12 mouse cellular contexts compared by ENCODE assay signal in the genomic region with DNA sequence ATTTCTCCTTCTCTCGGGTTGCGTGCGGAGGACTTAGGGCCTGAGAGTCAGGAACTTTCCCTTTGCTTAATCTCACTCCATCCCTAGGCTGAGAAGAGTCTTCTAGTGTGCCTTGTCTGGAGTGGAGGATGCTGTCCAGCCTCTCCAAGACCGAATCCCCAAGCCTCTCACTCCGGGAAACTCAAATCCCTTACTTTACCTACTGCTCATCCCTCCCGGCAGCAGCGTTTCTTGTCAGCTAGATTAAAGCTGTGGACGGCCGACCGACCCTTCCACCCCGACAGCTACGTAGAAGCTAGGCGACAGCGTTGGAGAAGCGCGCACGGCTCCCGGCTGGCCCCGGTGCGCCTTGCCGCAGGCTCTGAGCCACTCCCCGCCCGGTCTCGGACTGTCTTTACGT. TPM values are rescaled to one million over a fixed set of nuclear protein-coding genes. Genes with fewer than 3 reads are reported as not detected.
DNase-seq lines count a peak whose midpoint lies in the region; ATAC-seq lines count a peak whose summit lies in the region.
"Had no signal": no experiment of that assay in that cellular context is flagged by ENCODE, and none has a peak within 500 bp of the region (broad histone marks: within the 10 kb centered on the region; RNA-seq: fewer than 3 reads in every experiment).

No protein-coding gene starts in this region.

- H3K27ac ChIP-seq in heart, embryonic 15.5 days = no peak overlapping the region
- H3K27ac ChIP-seq in hindbrain, embryonic 12.5 days = no peak overlapping the region
- H3K27ac ChIP-seq in midbrain, embryonic 15.5 days = no peak overlapping the region

- H3K4me3 ChIP-seq in heart, embryonic 15.5 days = no peak overlapping the region
- peak overlapping the region; percentile 39 for H3K4me3 ChIP-seq in hindbrain, embryonic 12.5 days
- no peak overlapping the region for H3K4me3 ChIP-seq in midbrain, embryonic 15.5 days

- H3K9ac ChIP-seq in heart, embryonic 15.5 days = no peak overlapping the region
- H3K9ac ChIP-seq in hindbrain, embryonic 12.5 days = no peak overlapping the region
- H3K9ac ChIP-seq in midbrain, embryonic 15.5 days = no peak overlapping the region

- under 1% methylated on average over 25 of the region's 25 CpGs for WGBS in heart, embryonic 15.5 days
- WGBS in hindbrain, embryonic 12.5 days = under 1% methylated on average over 25 of the region's 25 CpGs
- WGBS in midbrain, embryonic 15.5 days = under 1% methylated on average over 25 of the region's 25 CpGs

- peaks cover 17% of the 10 kb centered on the region for H3K4me1 ChIP-seq in heart, embryonic 15.5 days (replicated peaks)
- H3K4me1 ChIP-seq in hindbrain, embryonic 12.5 days = peaks cover 18% of the 10 kb centered on the region
- peaks cover 20% of the 10 kb centered on the region for H3K4me1 ChIP-seq in midbrain, embryonic 15.5 days

- H3K36me3 ChIP-seq in heart, embryonic 15.5 days = no peaks in the 10 kb centered on the region
- no peaks in the 10 kb centered on the region for H3K36me3 ChIP-seq in hindbrain, embryonic 12.5 days
- H3K36me3 ChIP-seq in midbrain, embryonic 15.5 days (replicated peaks) = no peaks in the 10 kb centered on the region

- peak overlapping the region; percentile 60; the same call in 1 of the 2 replicates for H3K4me2 ChIP-seq in heart, embryonic 15.5 days
- H3K4me2 ChIP-seq in hindbrain, embryonic 12.5 days (replicated peaks) = peak overlapping the region; percentile 54
- peak overlapping the region; percentile 41; the same call in 1 of the 2 replicates for H3K4me2 ChIP-seq in midbrain, embryonic 15.5 days

- intact Hi-C loops in heart, postnatal 25 days (cut with DNase I) = loop anchor here (10.0 kb wide), 1 partner anchor 355 kb away; a partner anchor contains a TSS
- intact Hi-C loops in left cerebral cortex, postnatal 4 days (cut with DNase I) = loop anchor here (10.0 kb wide), 2 partner anchors 325 to 365 kb away; no protein-coding TSS in a partner anchor
- intact Hi-C loops in gastrocnemius, postnatal 14 days (cut with DNase I; ENCODE audit: low total_unique reads) = loop anchor here (2.0 to 10.0 kb wide), 2 partner anchors 49 to 195 kb away; no protein-coding TSS in a partner anchor
- intact Hi-C loops in heart, postnatal 10 days (cut with DNase I) = no loop called here

- H3K27me3 ChIP-seq in heart, embryonic 15.5 days = peaks cover 93% of the 10 kb centered on the region
- H3K27me3 ChIP-seq in hindbrain, embryonic 12.5 days = peaks cover 91% of the 10 kb centered on the region
- peaks cover 84% of the 10 kb centered on the region for H3K27me3 ChIP-seq in midbrain, embryonic 15.5 days (replicated peaks)

- DNase-seq in heart, postnatal 25 days (ENCODE audit: low spot score) = no peak
- DNase-seq in ZHBTc4 (ENCODE audit: low read depth, low spot score) = peak; percentile 69
- DNase-seq in left cerebral cortex, postnatal 4 days = no peak
- DNase-seq in gastrocnemius, postnatal 14 days = no peak
- DNase-seq in heart, postnatal 10 days = no peak
- DNase-seq: cerebellum, adult 9-11 months; thymus, postnatal 14 days had no signal

- ATAC-seq in heart, embryonic 15.5 days (replicated peaks; ENCODE audit: insufficient number of reproducible peaks, insufficient read depth, low FRiP score, low read depth) = no peak
- no peak for ATAC-seq in hindbrain, embryonic 12.5 days (ENCODE audit: low FRiP score)
- no peak for ATAC-seq in midbrain, embryonic 15.5 days (replicated peaks)
- ATAC-seq: intestine, postnatal 0 days had no signal

- H3K9me3 ChIP-seq in heart, embryonic 15.5 days (replicated peaks) = no peaks in the 10 kb centered on the region
- H3K9me3 ChIP-seq in hindbrain, embryonic 12.5 days (replicated peaks) = no peaks in the 10 kb centered on the region
- no peaks in the 10 kb centered on the region for H3K9me3 ChIP-seq in midbrain, embryonic 15.5 days

RNA-seq across cellular contexts. Expression of a gene that starts 0.8 kb away (rescaled TPM):
- not detected in 2 replicates for polyA plus RNA-seq in heart, embryonic 15.5 days (2015; fragmentation: Nextera tagmentation; extraction: Ambion mirVana)
- total RNA-seq in heart, postnatal 25 days (2021) = not detected
- polyA plus RNA-seq in hindbrain, embryonic 12.5 days (2016; fragmentation: Nextera tagmentation; extraction: Ambion mirVana) = 5.0 and 8.0 TPM in 2 replicates
- polyA plus RNA-seq in midbrain, embryonic 15.5 days (2015; fragmentation: Nextera tagmentation; extraction: Ambion mirVana) = 0.43 and 0.61 TPM in 2 replicates
- not detected for total RNA-seq in left cerebral cortex, postnatal 4 days (2021)
- total RNA-seq in gastrocnemius, postnatal 14 days (2021) = not detected
- not detected for total RNA-seq in heart, postnatal 10 days (2021)
- total RNA-seq: adrenal gland, adult 18-20 months had no signal
- polyA plus RNA-seq: intestine, postnatal 0 days had no signal

RNA-seq across cellular contexts. Expression of a gene that starts 17.0 kb away (rescaled TPM):
- polyA plus RNA-seq in heart, embryonic 15.5 days (2015; fragmentation: Nextera tagmentation; extraction: Ambion mirVana) = 2.3 and 4.2 TPM in 2 replicates
- total RNA-seq in heart, postnatal 25 days (2021) = 1 to 10 TPM; 5.6 to 6.6 TPM
- polyA plus RNA-seq in hindbrain, embryonic 12.5 days (2016; fragmentation: Nextera tagmentation; extraction: Ambion mirVana) = 6.1 and 6.9 TPM in 2 replicates
- polyA plus RNA-seq in midbrain, embryonic 15.5 days (2015; fragmentation: Nextera tagmentation; extraction: Ambion mirVana) = 3.8 and 3.9 TPM in 2 replicates
- total RNA-seq in left cerebral cortex, postnatal 4 days (2021) = 1 to 10 TPM; 3.4 to 4.3 TPM
- total RNA-seq in gastrocnemius, postnatal 14 days (2021) = 1 to 10 TPM; 8.8 to 9.8 TPM
- total RNA-seq in heart, postnatal 10 days (2021) = 1 to 10 TPM; 6.1 to 7.5 TPM
